Mouse (Mus musculus): ENCODE data around the gene Cenpv.

DNA sequence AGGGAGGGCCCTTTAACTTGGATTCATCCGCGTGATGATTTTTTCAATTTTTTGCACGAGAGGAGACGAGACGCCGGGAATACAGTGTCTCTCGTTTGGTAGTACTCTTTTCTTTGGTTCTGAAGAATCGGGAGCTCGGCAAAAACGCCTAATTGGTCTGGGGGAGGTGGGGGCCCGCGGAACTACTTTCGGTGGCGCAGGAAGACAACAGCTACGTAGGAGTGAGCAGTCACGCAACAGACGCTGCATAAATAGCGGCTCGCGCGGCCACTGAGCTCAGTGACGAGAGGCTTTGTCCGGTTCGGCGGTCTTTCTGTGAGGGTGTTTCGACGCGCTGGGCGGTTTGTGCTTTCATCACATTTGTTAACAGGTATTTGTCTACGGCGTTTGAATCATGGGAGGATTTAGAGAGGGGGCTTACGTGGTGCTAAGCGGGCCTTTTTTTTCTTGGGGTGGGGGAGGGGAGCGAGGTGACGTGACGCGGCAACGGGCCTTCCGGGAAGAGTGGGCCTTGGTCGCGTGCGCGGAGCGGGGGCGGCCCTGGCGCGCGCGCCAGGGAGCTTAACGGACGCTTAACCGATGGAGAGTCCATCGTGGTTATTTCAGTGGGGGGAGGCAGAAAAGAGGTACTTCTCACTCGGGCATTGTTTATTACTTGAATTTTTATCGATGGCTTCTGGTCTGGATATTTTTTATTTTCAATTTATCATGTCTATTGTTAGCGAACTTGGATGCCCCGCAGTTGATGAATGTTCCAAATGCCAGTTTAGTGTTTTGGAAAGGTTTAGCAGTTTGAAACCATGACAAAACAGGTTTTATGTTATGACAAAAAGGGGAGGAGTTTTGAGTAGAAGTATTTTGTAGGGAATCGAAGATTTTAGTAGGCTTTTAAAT lies 12.4 kb upstream of the Cenpv start:
- no peak for TF ChIP-seq CTCF (IDR thresholded peaks at IDR 0.05; ENCODE audit: extremely low read depth, insufficient read depth, insufficient read length, insufficient replicate concordance)
- TF ChIP-seq POLR2A (IDR thresholded peaks at IDR 0.05; ENCODE audit: low read depth, low read length): peak; percentile 99
